ENCODE assay signal across 12 mouse cellular contexts in genomic region chr9:102806056-102806573, GRCm38 (mm10). TPM values are rescaled to one million over a fixed set of nuclear protein-coding genes. Genes with fewer than 3 reads are reported as not detected.
DNase-seq lines count a peak whose midpoint lies in the region; ATAC-seq and TF ChIP-seq lines count a peak whose summit lies in the region.
"Had no signal": no experiment of that assay in that cellular context is flagged by ENCODE, and none has a peak within 500 bp of the region (broad histone marks: within the 10 kb centered on the region; RNA-seq: fewer than 3 reads in every experiment).

No protein-coding gene starts in this region.

- H3K4me3 ChIP-seq in kidney, postnatal 0 days (replicated peaks; ENCODE audit: low read depth, low read length), result no peak overlapping the region
- H3K4me3 ChIP-seq in kidney, embryonic 16.5 days (ENCODE audit: low read length), result no peak overlapping the region
- no peak overlapping the region for H3K4me3 ChIP-seq in stomach, embryonic 15.5 days (replicated peaks)
- H3K4me3 ChIP-seq: hindbrain, embryonic 10.5 days; midbrain, embryonic 13.5 days had no signal

- no peaks in the 10 kb centered on the region for H3K4me1 ChIP-seq in kidney, postnatal 0 days (replicated peaks; ENCODE audit: insufficient read depth, low read length)
- H3K4me1 ChIP-seq in kidney, embryonic 16.5 days (ENCODE audit: insufficient read depth, low read length), result no peaks in the 10 kb centered on the region
- peaks cover 5% of the 10 kb centered on the region for H3K4me1 ChIP-seq in stomach, embryonic 15.5 days
- H3K4me1 ChIP-seq: hindbrain, embryonic 10.5 days; midbrain, embryonic 13.5 days had no signal

- no peak for TF ChIP-seq CTCF in kidney, postnatal 0 days (IDR thresholded peaks at IDR 0.05; ENCODE audit: low read depth)

- no peaks in the 10 kb centered on the region for H3K9me3 ChIP-seq in kidney, postnatal 0 days (replicated peaks; ENCODE audit: low read length)
- H3K9me3 ChIP-seq in kidney, embryonic 16.5 days (ENCODE audit: low read length), result 0 out of 2 replicates have a peak, but pooled peaks cover 3% of the 10 kb centered on the region
- H3K9me3 ChIP-seq in stomach, embryonic 15.5 days, result no peaks in the 10 kb centered on the region
- H3K9me3 ChIP-seq: hindbrain, embryonic 10.5 days; midbrain, embryonic 13.5 days had no signal

- no peak for ATAC-seq in kidney, postnatal 0 days (replicated peaks; ENCODE audit: low FRiP score, low read depth)
- no peak for ATAC-seq in kidney, embryonic 16.5 days (ENCODE audit: low FRiP score, low TSS enrichment)
- ATAC-seq in stomach, embryonic 15.5 days (ENCODE audit: insufficient read depth, low FRiP score, low read depth), result peak; percentile 47; the same call in 1 of the 2 replicates
- no peak for ATAC-seq in cerebellum, adult (ENCODE audit: insufficient number of reproducible peaks, low FRiP score, low TSS enrichment)
- ATAC-seq: midbrain, embryonic 13.5 days had no signal

- no peak overlapping the region for H3K9ac ChIP-seq in kidney, postnatal 0 days (ENCODE audit: low read depth, low read length)
- no peak overlapping the region for H3K9ac ChIP-seq in kidney, embryonic 16.5 days (replicated peaks; ENCODE audit: low read length)
- no peak overlapping the region for H3K9ac ChIP-seq in stomach, embryonic 15.5 days
- H3K9ac ChIP-seq: midbrain, embryonic 13.5 days had no signal

- H3K27me3 ChIP-seq in kidney, postnatal 0 days (ENCODE audit: insufficient read depth, low read length), result no peaks in the 10 kb centered on the region
- H3K27me3 ChIP-seq in kidney, embryonic 16.5 days (ENCODE audit: insufficient read depth, low read length), result no peaks in the 10 kb centered on the region
- H3K27me3 ChIP-seq in stomach, embryonic 15.5 days (replicated peaks), result no peaks in the 10 kb centered on the region
- H3K27me3 ChIP-seq: midbrain, embryonic 13.5 days had no signal

- no peak overlapping the region for H3K27ac ChIP-seq in kidney, postnatal 0 days
- no peak overlapping the region for H3K27ac ChIP-seq in kidney, embryonic 16.5 days (ENCODE audit: low read length)
- peak overlapping the region; percentile 67 for H3K27ac ChIP-seq in stomach, embryonic 15.5 days
- H3K27ac ChIP-seq: hindbrain, embryonic 10.5 days; midbrain, embryonic 13.5 days had no signal

- H3K36me3 ChIP-seq in kidney, postnatal 0 days (ENCODE audit: insufficient read depth, low read length), result no peaks in the 10 kb centered on the region
- no peaks in the 10 kb centered on the region for H3K36me3 ChIP-seq in kidney, embryonic 16.5 days (ENCODE audit: insufficient read depth, low read length)
- H3K36me3 ChIP-seq in stomach, embryonic 15.5 days, result no peaks in the 10 kb centered on the region
- H3K36me3 ChIP-seq: hindbrain, embryonic 10.5 days; midbrain, embryonic 13.5 days had no signal

- DNase-seq in kidney, postnatal 0 days (ENCODE audit: low spot score), result peak; percentile 23
- DNase-seq in brain, adult 2 months (ENCODE audit: low read depth, low spot score), result peak; percentile 31
- peak; percentile 96 for DNase-seq in gonadal fat pad, adult 2 months (ENCODE audit: low read depth)
- no peak for DNase-seq in kidney, adult 9 months
- DNase-seq: cerebellum, postnatal 14 days; kidney, adult 11 months; left cerebral cortex, postnatal 4 days had no signal

- 65% methylated on average over 10 of the region's 10 CpGs for WGBS in kidney, postnatal 0 days
- WGBS in kidney, embryonic 16.5 days, result 68% methylated on average over 10 of the region's 10 CpGs
- WGBS in stomach, embryonic 15.5 days, result 35% methylated on average over 10 of the region's 10 CpGs

- no peak overlapping the region for H3K4me2 ChIP-seq in kidney, postnatal 0 days (ENCODE audit: low read length)
- H3K4me2 ChIP-seq in kidney, embryonic 16.5 days (replicated peaks; ENCODE audit: low read depth, low read length), result no peak overlapping the region
- H3K4me2 ChIP-seq in stomach, embryonic 15.5 days, result no peak overlapping the region
- H3K4me2 ChIP-seq: midbrain, embryonic 13.5 days had no signal

RNA-seq across cellular contexts. Expression of gene Ryk, which starts 28.6 kb away (rescaled TPM):
- polyA plus RNA-seq in kidney, postnatal 0 days (2015; fragmentation: Nextera tagmentation; extraction: Ambion mirVana), result 18.2 and 24.1 TPM in 2 replicates
- 17.0 and 18.5 TPM in 2 replicates for polyA plus RNA-seq in kidney, embryonic 16.5 days (2015; fragmentation: Nextera tagmentation; extraction: Ambion mirVana)
- 66.4 and 68.8 TPM in 2 replicates for polyA plus RNA-seq in gonadal fat pad, adult 2 months (2012; rRNA removed)
- 23.1 and 29.6 TPM in 2 replicates for polyA plus RNA-seq in stomach, embryonic 15.5 days (2015; fragmentation: Nextera tagmentation; extraction: Ambion mirVana)
